Mouse (Mus musculus) thymus, postnatal 36 days (tissue): ENCODE measurements around the gene Cactin.

Experiments
- DNase-seq, 2 experiments: peaks; one replicate each; pipeline ENCODE4 v3.0.0; 2022; ENCODE audit warnings: mixed read lengths in 2 of 2

Gene Cactin

DNA sequence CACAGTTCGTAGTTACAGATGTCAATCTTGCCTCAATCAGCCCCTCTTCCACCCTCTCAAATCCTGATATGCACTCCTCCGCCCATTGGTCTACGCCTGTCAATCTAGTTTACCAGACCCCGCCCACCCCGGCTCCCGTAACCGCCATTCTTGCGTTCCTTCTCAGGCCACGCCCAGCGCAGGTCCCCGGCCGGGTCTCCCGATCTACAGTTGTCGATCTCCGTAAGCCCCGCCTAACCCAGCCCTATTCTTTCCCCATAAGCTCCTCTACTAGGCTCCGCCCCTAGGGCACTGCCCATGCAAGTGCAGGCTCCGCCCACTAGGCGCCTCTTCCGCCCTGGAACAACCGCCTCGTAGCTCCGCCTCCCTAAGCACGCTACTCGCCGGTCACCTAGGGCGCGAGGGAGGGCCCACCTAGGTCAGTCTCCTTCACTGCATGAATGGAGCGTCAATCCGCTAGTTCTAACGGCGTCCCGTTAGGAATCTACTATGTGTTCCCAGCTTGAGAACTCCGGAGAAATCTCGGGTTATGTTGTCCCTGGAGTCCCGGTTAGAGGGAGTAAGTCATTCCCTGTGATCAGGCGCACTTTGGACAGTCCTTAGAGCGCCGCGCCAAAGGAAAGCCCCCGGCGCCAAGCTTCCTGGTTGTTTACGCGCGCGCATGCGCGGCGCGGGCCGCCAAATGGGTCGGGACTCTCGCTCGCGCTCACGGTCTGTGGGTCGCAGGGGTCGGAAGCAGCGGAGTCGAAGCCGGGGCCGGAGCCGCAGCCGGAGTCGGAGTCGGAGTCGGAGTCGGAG, at the start of gene Cactin:
Gene Cactin (plus strand): TSS at position 554 of the 798 bp plus-strand sequence.
- peak; percentile 99 to 100 for DNase-seq

DNA sequence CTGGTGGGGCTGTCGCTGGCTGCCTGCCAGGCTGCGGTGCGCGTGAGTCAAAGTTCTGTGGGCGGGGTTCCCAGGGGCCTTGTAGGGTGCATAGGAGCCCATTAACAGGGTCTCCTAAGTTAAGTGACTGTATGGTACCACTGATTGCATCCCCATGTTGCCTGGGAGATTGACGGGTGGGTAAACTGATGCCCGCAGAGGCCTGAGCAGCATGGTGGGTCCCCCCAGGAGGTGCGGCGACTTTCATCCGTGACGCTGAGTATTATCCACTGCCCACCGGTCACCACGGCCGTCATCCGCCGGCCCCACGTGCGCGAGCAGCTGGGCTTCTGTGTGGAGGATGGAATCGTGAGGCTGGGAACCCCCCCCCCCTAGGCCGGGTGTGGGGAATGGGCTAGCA, 48.5 kb upstream of the Cactin start:
- no peak for DNase-seq

DNA sequence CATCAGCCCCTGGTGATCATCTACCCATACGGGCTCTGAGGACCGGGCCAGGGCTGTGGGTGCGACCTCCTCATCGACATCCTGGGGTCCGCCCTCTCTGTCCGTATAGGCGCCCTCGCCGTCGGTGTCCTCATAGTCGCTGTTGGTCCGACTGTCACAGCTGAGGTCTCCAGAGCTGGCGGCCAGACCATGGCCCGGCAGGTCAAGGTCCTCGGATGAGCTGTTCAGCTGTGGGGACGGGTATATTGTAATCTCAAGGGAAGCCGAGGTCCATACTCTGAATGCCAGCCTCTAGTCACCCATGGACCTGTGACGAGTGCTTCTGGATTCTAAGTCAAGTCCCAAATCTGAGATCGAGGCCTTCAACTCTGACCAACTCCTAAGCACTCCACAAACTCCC, 47.1 kb upstream of the Cactin start:
- DNase-seq = no peak

DNA sequence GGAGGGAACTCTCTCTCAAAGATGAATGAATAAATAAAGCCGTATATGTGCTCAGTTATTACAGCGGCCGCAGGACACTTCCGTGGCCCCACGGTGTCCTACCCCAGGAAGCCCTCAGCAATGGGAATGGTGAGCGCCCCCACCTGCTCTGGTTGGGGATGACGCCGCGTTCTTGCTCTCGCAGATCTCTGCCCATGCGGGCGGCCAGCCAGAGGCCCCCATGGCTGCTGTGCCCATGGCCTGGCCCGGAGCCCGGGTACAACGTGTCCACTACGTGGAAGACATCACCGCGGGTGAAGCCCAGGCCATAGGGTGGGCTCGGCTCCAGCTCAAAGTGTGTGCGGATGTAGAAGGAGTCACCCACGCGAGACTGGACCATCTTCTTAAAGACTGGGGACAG, 43.2 kb upstream of the Cactin start:
- no peak for DNase-seq

DNA sequence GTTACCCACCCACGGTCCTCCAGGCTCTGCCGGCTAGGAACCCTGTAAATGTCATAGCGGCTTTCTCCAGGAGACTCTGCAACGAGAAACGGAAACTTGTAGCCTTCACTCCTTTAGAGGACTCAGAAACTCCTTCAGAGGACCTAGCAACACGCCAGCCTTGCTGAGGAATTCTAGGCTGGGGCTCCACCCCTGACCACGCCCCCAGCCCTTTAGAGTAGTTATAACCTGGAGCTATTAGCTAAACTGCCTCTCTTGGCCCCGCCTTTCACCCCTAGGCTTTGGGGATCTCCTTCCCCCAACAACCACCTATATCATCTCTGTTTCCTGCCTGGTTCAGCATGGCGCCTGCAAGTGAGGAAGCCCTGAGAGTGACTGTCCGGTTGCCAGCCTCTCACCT, 41.4 kb upstream of the Cactin start:
- no peak for DNase-seq

DNA sequence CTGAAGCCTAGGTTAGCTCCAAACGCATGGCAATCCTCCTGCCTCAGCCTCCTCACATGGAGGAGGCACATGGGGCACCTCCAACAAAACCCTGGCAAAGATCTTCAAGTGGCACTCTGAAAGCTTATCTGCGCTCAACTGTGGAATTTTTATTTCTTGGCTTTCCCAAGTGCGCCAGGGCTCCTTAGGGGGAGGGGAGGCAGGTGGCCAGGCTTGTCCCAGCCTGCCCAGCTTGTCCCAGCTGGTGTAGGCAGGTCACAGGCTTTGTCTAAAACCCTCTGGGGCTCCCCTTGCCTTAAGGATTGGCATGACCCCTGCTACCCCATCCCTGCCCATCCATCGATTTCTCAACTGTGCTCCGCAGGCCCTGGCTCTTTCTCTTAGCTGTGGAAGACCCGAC, 36.7 kb upstream of the Cactin start:
- DNase-seq = no peak

DNA sequence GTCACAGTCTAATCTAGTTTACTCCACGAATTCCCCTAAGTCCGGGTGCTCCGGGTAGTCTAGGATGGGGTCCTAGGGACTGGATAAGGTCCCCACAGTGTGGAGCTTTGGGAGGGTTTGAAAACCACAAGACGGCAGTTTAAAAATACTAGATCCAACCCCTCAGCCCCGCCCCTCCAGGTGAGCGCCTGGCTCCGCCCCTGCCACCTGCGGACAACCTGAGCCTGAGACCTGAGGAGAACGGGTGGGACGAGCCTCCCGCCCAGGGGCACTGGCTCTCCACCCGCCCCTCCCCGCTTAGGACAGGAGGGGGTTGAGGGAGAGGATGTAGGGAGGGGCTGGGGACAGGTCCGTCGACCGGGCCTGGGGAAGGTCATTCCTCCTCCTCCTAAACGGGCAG, 36.2 kb upstream of the Cactin start:
- peak in 1 of 2 experiments; percentile 60 for DNase-seq

DNA sequence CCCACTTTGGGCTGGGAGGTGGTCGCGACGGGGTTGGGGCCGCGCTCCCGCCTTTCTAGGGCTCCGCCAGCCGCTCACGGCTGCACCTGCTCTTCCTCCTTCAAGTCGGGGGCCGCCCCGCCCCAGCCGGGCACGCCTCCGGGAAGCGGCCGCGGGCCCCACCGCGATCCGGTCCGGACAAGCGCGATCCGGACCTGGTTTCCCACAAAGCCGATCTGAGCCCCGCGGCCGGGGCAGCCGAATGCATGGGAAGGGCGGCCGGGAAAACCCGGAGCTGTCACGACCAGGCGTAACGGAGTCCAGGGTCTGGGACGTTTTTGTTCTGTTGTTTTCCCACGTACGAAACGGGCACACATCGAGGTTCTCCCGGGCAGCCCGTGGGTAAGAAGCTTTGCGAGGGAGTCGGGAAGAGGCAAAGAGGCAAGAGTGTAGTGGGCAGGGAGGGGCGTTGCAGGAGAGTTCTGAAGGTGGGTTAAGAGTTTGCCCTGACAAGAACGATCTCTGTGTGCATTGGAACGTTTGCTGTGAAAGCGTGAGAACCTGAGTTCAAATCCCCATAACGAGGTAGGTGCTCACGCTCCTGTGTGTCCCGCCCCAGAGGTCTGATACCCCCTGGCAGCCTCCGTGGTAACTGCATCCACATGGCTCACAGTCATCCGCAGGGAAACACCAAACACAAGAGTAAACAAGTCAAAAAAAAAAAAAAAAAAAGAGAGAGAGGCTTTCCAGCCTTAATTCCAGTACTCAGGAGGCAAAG, 35.0 kb upstream of the Cactin start:
- DNase-seq = peak; percentile 96 to 97

DNA sequence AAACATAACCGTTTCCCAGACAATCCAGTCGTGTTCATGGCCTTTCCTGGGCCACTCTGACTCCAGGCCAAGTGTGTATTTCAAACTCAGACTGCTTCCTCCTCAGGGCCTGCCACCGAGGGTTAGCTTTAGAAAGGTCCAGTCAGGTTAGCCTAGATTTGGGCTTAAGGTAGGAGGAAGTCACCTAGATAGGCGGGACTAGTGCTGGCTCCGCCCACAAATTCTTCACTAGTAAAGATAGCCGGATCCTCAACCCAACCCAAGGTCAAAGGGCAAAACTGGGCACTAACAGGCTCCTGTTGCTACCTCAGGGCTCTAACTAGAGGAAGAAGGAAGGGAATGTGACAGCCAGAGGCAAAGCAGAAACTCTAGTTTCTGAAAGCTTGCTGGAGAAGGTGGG, 34.3 kb upstream of the Cactin start:
- peak in 1 of 2 experiments; percentile 43 for DNase-seq

DNA sequence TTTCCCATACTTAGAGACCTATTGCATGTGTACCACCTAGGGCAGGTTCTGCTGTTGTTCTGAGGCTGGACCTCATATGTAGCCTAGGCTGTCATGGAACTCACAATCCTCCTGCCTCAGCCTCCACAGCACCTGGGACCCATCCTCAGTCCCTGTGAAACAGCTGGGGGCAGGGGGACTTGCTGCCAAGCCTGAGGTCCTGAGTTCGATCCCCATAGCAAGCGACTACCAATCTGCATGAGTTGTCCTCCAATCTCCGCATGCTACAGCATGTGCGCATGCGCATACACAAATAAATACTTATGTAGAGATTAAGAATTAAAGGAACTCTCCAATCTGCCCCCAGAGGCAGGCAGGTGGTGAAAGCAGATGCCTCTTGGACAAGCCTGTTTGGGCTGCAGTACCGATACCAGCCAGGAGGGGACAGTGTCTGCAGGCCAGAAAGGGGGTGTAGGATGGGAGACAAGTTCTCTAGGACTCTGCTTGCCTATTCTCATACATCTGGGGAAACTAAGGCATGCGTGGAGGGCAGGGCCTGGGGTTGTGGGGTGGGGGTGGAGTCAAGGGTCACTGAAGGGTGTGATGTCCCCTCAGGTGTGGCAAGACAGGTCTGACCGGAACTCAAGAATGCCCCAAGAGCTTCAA, 33.3 kb upstream of the Cactin start:
- DNase-seq = peak; percentile 74 to 76

DNA sequence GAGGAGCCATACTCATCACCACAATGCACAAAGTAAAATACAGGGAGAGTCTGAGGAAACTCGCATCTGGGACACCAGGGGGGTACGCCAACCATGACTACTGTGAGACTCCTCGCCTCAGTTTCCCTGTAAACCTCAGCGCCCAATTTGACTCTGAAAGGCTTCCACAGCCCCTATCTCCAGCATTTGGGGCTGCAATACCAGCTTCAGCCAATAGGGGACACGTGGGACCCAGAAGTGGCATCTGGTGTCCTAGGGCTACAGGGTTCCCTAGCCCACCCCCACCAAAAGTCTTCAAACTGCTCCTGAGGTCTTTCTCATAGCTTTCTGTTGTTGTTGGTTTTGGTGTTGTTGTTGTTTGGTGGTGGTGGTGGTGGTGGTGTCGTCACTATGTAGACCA, 32.3 kb upstream of the Cactin start:
- peak; percentile 56 to 58 for DNase-seq

DNA sequence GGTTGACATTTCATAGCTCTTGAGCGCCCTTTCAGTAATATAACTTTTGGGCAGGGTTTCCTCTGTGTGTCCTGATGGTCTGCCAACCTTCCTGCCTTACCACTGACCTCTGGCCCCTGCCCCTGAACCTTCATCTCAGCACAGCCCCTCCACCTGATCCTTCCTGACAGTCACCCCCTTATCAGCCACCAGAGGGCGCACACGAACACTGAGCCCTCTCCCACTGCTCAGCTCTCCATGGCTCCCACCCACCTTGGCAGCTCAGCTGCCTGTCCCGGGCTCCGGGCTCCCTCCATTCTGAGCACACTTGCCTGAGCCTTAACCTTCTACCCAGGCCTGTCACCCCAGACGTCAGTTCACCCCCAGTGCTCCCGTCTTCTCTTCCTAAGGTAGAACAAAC, 31.6 kb upstream of the Cactin start:
- DNase-seq = peak; percentile 68 to 74

DNA sequence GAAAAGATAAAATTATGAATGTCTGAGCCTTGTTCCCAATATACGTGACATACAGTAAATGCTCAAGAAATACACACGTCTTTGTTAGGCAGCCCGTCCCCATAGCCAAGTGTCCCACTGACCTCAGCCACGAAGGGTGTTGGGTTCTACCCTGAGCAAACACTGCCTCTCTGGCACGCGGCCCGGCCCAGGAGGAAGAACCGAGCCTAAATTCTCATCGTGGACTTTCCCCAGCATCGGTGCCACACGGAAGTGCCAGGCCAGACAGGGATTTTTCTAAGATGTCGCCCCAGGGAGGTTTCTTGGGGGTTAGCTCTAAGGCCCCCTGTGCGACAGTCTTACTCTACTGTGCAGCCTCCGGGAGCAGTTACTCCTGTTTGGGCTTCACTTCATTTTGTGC, 31.1 kb upstream of the Cactin start:
- no peak for DNase-seq

DNA sequence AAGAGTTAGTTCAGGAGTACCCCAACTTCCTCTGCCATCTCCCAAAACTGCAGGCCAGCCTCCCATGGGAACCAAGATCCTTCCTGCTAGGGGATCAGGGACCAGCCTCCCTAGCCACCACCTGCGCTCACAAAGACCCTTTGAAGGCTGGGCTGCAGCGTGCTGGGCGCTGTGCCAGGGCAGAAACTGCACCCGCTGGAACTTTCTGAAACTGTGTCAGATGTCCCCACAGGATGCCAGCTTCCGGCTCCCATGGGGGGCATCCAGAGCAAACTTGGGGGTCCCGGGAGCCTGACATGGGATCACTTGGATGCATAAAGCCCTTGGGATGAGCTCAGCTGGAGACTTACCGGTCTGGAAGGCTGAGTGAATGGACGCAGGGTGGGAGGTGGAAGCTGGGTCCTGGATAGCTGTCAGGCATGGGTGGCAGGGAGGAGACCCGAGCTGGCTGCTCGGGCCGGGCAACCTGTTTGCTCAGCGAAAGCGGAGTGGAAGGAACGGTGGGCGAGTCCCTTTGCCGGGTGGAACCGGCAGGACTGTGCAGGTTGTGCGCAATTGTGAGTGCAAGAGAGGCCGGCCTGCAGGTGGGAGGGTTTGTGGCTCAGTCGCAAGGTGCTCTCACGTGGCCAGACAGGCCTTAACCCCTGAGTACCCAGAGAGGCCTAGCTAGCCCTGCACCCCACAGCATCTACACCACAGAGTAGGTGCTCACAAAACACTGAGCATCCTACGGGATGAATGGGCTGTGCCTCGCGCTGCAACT, 30.0 kb upstream of the Cactin start:
- peak; percentile 68 to 77 for DNase-seq

DNA sequence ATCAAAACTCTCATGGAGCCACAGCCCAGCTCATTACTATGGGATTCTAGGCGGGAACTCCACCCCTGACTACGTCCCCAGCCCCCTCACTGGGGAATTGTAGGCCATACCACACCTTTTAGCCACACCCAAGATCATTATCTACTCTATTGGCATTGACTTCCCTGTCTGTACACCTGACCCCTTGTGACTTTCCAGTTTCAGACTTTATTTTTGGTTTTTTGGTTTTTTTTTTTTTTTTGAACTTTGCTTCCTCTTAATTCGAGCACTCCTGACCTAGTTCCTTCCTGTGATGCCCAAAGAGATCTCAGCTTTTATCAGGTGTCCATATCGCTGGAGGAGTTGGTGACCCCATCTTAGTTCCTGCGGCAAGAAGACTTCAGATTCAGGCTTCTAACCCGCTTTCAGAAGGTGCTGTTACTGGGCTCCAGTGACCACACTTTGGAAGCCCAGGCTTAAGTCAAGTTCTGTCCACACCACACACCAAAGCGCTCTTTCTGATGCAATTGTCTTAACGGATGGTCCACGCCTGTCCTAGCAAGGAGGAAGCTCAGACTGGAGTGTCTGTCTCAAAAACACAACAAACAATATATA, 29.3 kb upstream of the Cactin start, which contains the start of gene Tjp3:
Gene Tjp3 (minus strand): TSS at position 71 of the 594 bp plus-strand sequence.
- DNase-seq = no peak

DNA sequence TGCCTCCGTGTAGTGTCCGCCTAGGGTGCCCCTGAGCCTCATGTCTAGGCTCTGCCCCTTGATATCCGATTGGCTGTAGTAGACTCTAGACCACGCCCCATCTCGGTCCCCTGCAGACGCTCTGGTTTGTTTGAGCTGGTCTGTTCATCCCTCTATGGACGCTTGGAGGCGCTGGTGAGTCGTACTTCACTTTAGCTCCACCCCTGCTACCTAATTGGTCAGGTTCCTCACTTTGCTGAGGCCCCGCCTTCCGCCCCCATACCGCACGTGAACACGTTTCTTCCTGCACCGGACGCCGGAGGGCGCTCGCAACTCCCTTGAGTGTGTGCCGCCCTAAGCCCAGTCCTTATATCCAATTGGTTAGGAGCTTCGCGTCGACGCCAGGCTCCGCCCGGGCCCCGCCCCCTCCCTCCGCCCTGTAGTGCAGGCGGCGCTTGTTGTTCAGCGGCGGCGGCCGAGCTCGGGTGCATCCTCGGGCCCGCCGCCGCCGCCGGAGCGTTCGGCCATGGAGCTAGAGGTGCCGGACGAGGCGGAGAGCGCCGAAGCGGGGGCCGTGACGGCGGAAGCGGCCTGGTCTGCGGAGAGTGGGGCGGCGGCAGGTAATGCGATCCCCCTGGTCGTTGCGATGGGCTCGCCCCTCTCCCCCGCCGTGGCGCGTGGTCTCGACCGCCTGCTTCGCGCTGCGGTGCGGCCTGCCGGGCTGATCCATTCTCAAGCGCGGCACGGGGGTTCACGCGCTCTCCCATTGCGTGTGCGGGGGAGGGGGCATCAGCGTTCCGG, 28.2 kb upstream of the Cactin start, which contains the start of gene Pip5k1c:
Gene Pip5k1c (plus strand): TSS at position 410 of the 780 bp plus-strand sequence.
- peak; percentile 99 to 100 for DNase-seq

DNA sequence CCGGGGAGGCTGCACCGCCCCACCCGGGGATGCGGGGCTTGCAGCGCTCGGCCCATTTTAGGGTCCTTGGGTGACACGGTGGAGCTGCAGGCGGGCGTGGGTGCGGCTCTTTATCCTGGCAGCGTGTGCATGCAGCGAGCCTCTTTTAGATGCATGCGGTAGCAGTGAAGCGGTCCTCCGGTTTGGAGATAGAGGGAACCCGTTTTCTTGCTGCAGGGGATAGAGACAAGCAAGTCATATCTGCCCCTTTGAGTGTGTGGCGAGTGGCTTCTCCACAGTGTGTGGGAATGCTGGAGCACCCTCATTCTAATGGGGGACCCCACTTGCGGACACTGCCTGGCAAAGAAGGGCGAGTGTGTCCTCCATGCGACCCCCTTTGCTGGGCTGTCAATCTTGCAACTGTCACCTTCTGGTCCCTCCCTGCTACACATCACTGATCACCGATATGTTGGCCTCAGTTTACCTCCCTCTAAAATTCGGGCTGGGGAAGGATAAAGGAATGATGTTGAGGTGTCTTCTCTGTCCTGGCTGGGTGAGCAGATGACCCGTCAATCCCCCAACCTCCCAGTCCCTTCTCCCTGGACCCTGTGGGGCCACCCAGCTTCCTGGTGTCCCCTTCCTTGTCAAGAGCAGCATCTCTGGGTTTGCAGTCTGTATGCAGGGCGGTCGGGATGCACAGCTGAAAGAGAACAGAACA, 27.4 kb upstream of the Cactin start:
- DNase-seq = no peak

DNA sequence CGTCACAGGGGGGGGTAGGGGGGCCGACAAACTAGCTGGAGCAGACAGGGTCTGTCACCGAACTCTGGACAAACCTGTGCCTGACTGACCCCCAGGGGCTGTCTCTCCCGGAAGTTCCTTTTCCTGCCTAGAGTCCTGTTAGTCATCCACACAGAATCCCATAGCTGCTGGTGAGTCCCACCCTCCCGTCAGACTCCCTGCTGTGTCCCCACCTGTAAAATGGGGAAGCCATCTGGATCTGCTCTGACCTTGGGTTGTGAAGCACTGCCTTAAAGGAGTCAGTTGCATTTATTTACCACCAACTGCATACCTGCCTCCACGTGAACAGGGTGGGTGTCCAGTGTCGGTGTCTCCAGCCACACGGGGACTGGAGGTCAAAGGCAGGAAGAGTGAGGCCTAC, 26.5 kb upstream of the Cactin start:
- DNase-seq = no peak

DNA sequence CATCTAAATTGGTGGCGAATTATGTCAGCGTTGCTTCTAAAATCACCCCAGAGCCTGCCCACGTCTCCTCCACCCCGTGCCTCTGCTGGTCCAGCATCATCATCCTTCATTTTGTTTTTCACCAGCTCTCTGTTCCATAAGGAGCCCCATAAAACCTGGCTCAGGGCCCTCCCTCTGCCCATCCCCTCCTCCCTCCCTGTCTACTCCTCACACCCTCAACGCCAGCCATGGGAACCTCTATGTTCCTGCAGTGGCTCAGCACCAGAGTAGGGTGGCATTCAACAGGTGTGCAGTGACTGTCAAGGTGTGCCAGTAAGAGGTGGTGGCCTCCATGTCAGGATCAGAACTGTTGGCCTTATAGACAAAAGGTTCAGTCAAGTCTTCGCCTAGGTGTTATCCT, 25.7 kb upstream of the Cactin start:
- DNase-seq = no peak

DNA sequence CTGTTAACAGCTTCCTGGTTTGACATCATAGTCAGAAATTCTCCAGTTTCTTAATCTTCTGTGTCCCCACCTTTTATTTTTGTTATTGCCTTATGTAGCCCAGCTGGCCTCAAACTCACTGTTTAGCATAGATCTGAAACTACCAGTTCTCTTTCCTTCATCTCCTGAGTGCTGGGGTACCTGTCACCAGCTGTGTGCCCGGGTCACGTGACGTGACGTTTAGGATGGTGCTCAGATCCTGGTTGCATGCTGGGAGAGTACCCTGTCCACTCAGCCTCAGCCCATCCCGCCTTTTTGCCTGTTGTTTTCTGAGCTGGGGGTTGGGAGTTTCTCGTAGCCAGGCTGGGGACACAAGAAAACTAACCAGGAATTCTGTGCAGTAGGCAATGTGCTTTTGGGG, 23.7 kb upstream of the Cactin start:
- peak; percentile 68 to 80 for DNase-seq

DNA sequence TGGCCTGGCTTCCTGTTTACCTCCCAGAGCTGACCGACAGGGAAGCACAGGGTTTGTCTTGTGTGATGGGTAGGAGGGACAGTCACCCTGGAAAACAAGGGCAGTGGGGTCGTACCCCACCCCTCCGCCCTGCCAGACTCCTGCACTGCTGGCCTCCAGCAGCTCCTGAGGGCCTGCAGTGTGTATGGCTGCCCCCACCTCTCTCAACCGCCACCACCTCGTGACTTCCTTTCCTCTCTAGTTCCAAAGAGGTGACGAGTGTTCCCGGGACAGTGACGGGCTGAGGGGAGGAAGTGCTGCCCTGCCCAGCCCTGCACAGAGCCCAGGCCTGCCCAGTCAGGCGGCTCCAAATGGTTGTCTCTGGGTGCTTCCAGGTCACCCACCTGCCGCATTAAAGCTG, 23.1 kb upstream of the Cactin start:
- peak; percentile 78 to 85 for DNase-seq
